Mouse (Mus musculus) cerebellum, adult 2 months (tissue): ENCODE data around the gene Mta3. TPM values are rescaled to one million over a fixed set of nuclear protein-coding genes. Genes with fewer than 3 reads are reported as not detected.

Experiments used
- DNase-seq, 2 experiments: peaks; one replicate each; pipeline ENCODE4 v3.0.0; 2021
- H3K27ac ChIP-seq: fragments of 200-500 bp; 2 replicates; pipeline ENCODE4 v1.5.1; 2012; ENCODE audit warnings: low read length, control low read depth, inconsistent platforms; ENCODE audit not compliant: insufficient read depth
- H3K27me3 ChIP-seq: fragments of 200-500 bp; 2 replicates; pipeline ENCODE4 v1.6.1; 2012; ENCODE audit warnings: inconsistent platforms, mild to moderate bottlenecking, low read length, moderate library complexity; ENCODE audit not compliant: control insufficient read depth, insufficient read depth
- H3K4me1 ChIP-seq: fragments of 200-500 bp; 2 replicates; pipeline ENCODE4 v1.6.1; 2011; ENCODE audit warnings: low read length; ENCODE audit not compliant: control insufficient read depth, insufficient read depth
- H3K4me3 ChIP-seq: fragments of 200-500 bp; replicated peaks from 2 replicates; pipeline ENCODE3; 2011; ENCODE audit warnings: mild to moderate bottlenecking, low read depth, low read length, control low read depth; ENCODE audit not compliant: insufficient read depth
- CTCF ChIP-seq: fragments of 200-500 bp; IDR thresholded peaks from 2 replicates; pipeline ENCODE4 v1.5.1; 2011; ENCODE audit warnings: low read depth, mild to moderate bottlenecking, control low read depth, low read length, moderate library complexity, borderline replicate concordance; ENCODE audit not compliant: insufficient read depth
- POLR2A ChIP-seq: fragments of 200-500 bp; IDR thresholded peaks from 2 replicates; pipeline ENCODE4 v1.6.1; 2011; ENCODE audit warnings: low read length, control low read depth, borderline replicate concordance; ENCODE audit not compliant: insufficient read depth
- WGBS: fragments of 180-500 bp; shearing (Covaris S2); methylation state at CpG from one replicate; pipeline ENCODE4 v1.1.7; 2018; 5-methylcytosine and 5-hydroxymethylcytosine counted together
- polyA plus RNA-seq: library from polyadenylated mRNA; depleted of rRNA; stranded (reverse); fragments of >200 nt; gene quantifications from 2 replicates; pipeline ENCODE4 v1.2.3, GENCODE M21; 2012

Mta3 gene
- polyA plus RNA-seq, 1 experiment: 67.2 TPM

GRCm38 (mm10) chr17:83681977-83682376 is 24.0 kb upstream of the Mta3 start:
- Histone ChIP-seq H3K4me3 (no peak overlapping the region), H3K4me1 (no peaks in the 10 kb centered on the region), H3K27ac (no peak overlapping the region), H3K27me3 (no peaks in the 10 kb centered on the region)
- no peak for DNase-seq
- WGBS: 55% methylated on average over 7 of the region's 7 CpGs
- TF ChIP-seq CTCF: no peak
- TF ChIP-seq POLR2A: no peak

- no peak for TF ChIP-seq CTCF
- no peak for TF ChIP-seq POLR2A
- Histone ChIP-seq H3K4me3 (no peak overlapping the region), H3K27ac (no peak overlapping the region), H3K27me3 (no peaks in the 10 kb centered on the region), H3K4me1 (no peaks in the 10 kb centered on the region)
- WGBS: 85% methylated on average over 7 of the region's 7 CpGs
- DNase-seq: no peak
Observed at GRCm38 (mm10) chr17:83684475-83684874, 21.5 kb upstream of the Mta3 start.

GRCm38 (mm10) chr17:83690418-83690817 is 15.5 kb upstream of the Mta3 start:
- Histone ChIP-seq H3K27ac (no peak overlapping the region), H3K4me3 (no peak overlapping the region), H3K27me3 (no peaks in the 10 kb centered on the region), H3K4me1 (no peaks in the 10 kb centered on the region)
- DNase-seq: no peak
- TF ChIP-seq POLR2A (no peak), CTCF (no peak)
- 74% methylated on average over 2 of the region's 2 CpGs for WGBS

GRCm38 (mm10) chr17:83691379-83691778 is 14.6 kb upstream of the Mta3 start:
- no peaks in the 10 kb centered on the region for H3K27me3 ChIP-seq
- WGBS: 80% methylated on average over 4 of the region's 4 CpGs
- TF ChIP-seq POLR2A (no peak), CTCF (no peak)
- H3K4me3 ChIP-seq: no peak overlapping the region
- no peaks in the 10 kb centered on the region for H3K4me1 ChIP-seq
- H3K27ac ChIP-seq: no peak overlapping the region
- no peak for DNase-seq

GRCm38 (mm10) chr17:83693941-83694340 is 12.0 kb upstream of the Mta3 start:
- no peak for TF ChIP-seq POLR2A
- no peak for TF ChIP-seq CTCF
- H3K27ac ChIP-seq: no peak overlapping the region
- no peaks in the 10 kb centered on the region for H3K27me3 ChIP-seq
- WGBS: 79% methylated on average over 9 of the region's 9 CpGs
- DNase-seq: no peak
- H3K4me1 ChIP-seq: no peaks in the 10 kb centered on the region
- H3K4me3 ChIP-seq: no peak overlapping the region

GRCm38 (mm10) chr17:83695785-83696184 is 10.2 kb upstream of the Mta3 start:
- Histone ChIP-seq H3K27me3 (no peaks in the 10 kb centered on the region), H3K4me1 (no peaks in the 10 kb centered on the region), H3K4me3 (no peak overlapping the region), H3K27ac (no peak overlapping the region)
- DNase-seq: no peak
- 75% methylated on average over 2 of the region's 2 CpGs for WGBS
- no peak for TF ChIP-seq POLR2A

GRCm38 (mm10) chr17:83699062-83699724 is 6.8 kb upstream of the Mta3 start:
- Histone ChIP-seq H3K27me3 (no peaks in the 10 kb centered on the region), H3K27ac (no peak overlapping the region), H3K4me1 (no peaks in the 10 kb centered on the region), H3K4me3 (no peak overlapping the region)
- WGBS: 84% methylated on average over 8 of the region's 8 CpGs
- TF ChIP-seq CTCF: no peak
- no peak for DNase-seq

GRCm38 (mm10) chr17:83700125-83700524 is 5.8 kb upstream of the Mta3 start:
- Histone ChIP-seq H3K4me3 (no peak overlapping the region), H3K4me1 (no peaks in the 10 kb centered on the region), H3K27me3 (no peaks in the 10 kb centered on the region), H3K27ac (no peak overlapping the region)
- no peak for TF ChIP-seq CTCF
- no peak for TF ChIP-seq POLR2A
- DNase-seq: no peak
- 81% methylated on average over 9 of the region's 9 CpGs for WGBS

GRCm38 (mm10) chr17:83704469-83704868 is 1.5 kb upstream of the Mta3 start:
- Histone ChIP-seq H3K27ac (no peak overlapping the region), H3K27me3 (no peaks in the 10 kb centered on the region), H3K4me3 (no peak overlapping the region), H3K4me1 (peaks cover 3% of the 10 kb centered on the region; the same call in 1 of the 2 replicates)
- 77% methylated on average over 5 of the region's 5 CpGs for WGBS
- no peak for DNase-seq
- TF ChIP-seq POLR2A (no peak), CTCF (no peak)
